ENCODE assay signal across 8 mouse cellular contexts in the genomic region with DNA sequence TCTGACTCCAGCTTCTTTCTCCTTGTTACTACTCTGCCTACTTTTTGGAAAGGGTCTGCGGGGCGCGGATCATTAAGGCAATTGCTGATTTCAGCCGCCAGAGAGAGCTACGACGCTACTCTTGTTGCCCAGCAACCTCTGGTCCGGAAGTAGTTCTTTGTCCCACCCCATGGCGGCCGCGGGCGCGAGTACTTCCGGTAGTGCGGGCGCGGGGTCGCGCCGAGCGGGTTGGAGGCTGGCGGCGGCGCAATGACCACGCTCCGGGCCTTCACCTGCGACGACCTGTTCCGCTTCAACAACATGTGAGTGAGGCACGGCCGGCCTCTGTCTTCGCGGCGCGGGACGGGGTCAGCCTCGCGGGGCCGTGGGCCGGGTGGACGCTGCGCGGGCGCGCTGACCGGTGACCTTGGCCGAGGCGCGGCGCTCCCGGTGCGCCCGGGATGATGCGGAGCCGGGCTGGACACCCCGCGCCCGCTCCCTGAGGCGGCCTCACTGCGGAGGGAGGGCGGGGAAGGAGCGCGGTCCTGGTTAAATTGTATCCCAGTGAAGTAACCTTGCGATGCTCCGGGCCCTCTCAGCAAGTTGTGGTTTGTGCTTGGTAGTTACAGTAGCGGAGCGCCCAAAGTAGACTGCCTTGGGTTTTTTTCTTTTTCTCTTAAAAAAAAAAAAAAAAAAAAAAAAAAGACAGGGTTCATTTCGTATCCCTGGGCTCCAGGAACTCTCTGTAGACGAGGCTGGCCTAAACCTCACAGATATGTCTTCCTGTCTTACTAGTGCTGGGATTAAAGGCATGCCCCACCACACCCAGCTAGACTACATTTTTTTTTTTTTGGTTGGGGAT. TPM values are rescaled to one million over a fixed set of nuclear protein-coding genes. Genes with fewer than 3 reads are reported as not detected.
DNase-seq lines count a peak whose midpoint lies in the region; ATAC-seq and TF ChIP-seq lines count a peak whose summit lies in the region.

No protein-coding gene starts in this region.

- peaks cover 50% of the 10 kb centered on the region for H3K79me2 ChIP-seq in macrophage (ENCODE audit: inconsistent target)

- H3K27me3 ChIP-seq in hindbrain, postnatal 0 days (ENCODE audit: insufficient read depth, low read length) = no peaks in the 10 kb centered on the region

- H3K4me1 ChIP-seq in hindbrain, postnatal 0 days (ENCODE audit: insufficient read depth, low read length) = peaks cover 9% of the 10 kb centered on the region

- peak overlapping the region; percentile 91 for H3K4me3 ChIP-seq in gastrocnemius, adult 2 months
- peak overlapping the region; percentile 97 for H3K4me3 ChIP-seq in hindbrain, postnatal 0 days (ENCODE audit: low read length)
- peak overlapping the region; percentile 97 for H3K4me3 ChIP-seq in left cerebral cortex, adult 2 months
- H3K4me3 ChIP-seq in macrophage (ENCODE audit: inconsistent target) = peak overlapping the region; percentile 72

- H3K36me3 ChIP-seq in hindbrain, postnatal 0 days (ENCODE audit: insufficient read depth, low read length) = no peaks in the 10 kb centered on the region
- H3K36me3 ChIP-seq in macrophage (ENCODE audit: inconsistent target) = peaks cover 5% of the 10 kb centered on the region; the same call in 1 of the 2 replicates

- intact Hi-C loops in gastrocnemius, adult 2 months (cut with DNase I) = no loop called here
- intact Hi-C loops in left cerebral cortex, adult 2 months (cut with DNase I) = loop anchor here (1.0 to 5.0 kb wide), 2 partner anchors 41 to 204 kb away; no protein-coding TSS in a partner anchor

- peak; percentile 88 for ATAC-seq in activated CD4-positive, CD25-positive, alpha-beta regulatory T cell, adult 4 months
- peak; percentile 98 for ATAC-seq in common myeloid progenitor, adult 5-6 weeks (replicated peaks; ENCODE audit: low read depth, poor library complexity, severe bottlenecking)
- ATAC-seq in hindbrain, postnatal 0 days = peak; percentile 97

- H3K4me2 ChIP-seq in hindbrain, postnatal 0 days (ENCODE audit: low read depth, low read length) = peak overlapping the region; percentile 70

- no peaks in the 10 kb centered on the region for H3K9me3 ChIP-seq in hindbrain, postnatal 0 days (ENCODE audit: low read length)

- peak; percentile 67 for TF ChIP-seq CTCF in gastrocnemius, adult 2 months (IDR thresholded peaks at IDR 0.05)
- peak; percentile 72 for TF ChIP-seq CTCF in hindbrain, postnatal 0 days (IDR thresholded peaks at IDR 0.05; ENCODE audit: low read depth)
- TF ChIP-seq CTCF in left cerebral cortex, adult 2 months (IDR thresholded peaks at IDR 0.05) = peak; percentile 75

- peak; percentile 93 for DNase-seq in gastrocnemius, adult 2 months
- peak; percentile 96 for DNase-seq in hindbrain, postnatal 0 days (ENCODE audit: low spot score)
- DNase-seq in left cerebral cortex, adult 2 months (ENCODE audit: extremely low spot score in 1 of 2, low spot score in 2 of 2) = peak; percentile 91 to 94
- DNase-seq in retina, postnatal 7 days (ENCODE audit: low read depth, low spot score) = peak; percentile 83
- peak; percentile 80 to 83 for DNase-seq in urinary bladder, adult 18-20 months (ENCODE audit: low spot score in 2 of 2)

- WGBS in hindbrain, postnatal 0 days = under 1% methylated on average over 68 of the region's 68 CpGs
- WGBS in macrophage (ENCODE audit: missing documents) = 0% methylated on average over 67 of the region's 68 CpGs

- peak overlapping the region; percentile 97 for H3K27ac ChIP-seq in gastrocnemius, adult 2 months
- H3K27ac ChIP-seq in hindbrain, postnatal 0 days = peak overlapping the region; percentile 86; the same call in 1 of the 2 replicates
- peak overlapping the region; percentile 91 for H3K27ac ChIP-seq in left cerebral cortex, adult 2 months
- H3K27ac ChIP-seq in macrophage = peak overlapping the region; percentile 82

- H3K9ac ChIP-seq in hindbrain, postnatal 0 days (replicated peaks; ENCODE audit: low read length) = peak overlapping the region; percentile 86

RNA-seq across cellular contexts. Expression of a gene that starts 1.4 kb away (rescaled TPM):
- polyA plus RNA-seq in activated CD4-positive, CD25-positive, alpha-beta regulatory T cell, adult 4 months (2017; shearing (Covaris generic)) = 100 to 1,000 TPM; 124 to 131 TPM
- total RNA-seq in common myeloid progenitor, adult 5-6 weeks (2017) = 69.9 and 75.7 TPM in 2 replicates
- total RNA-seq in gastrocnemius, adult 2 months (2021) = 10 to 100 TPM; 53.5 to 69.1 TPM
- 104 and 105 TPM in 2 replicates for total RNA-seq in hindbrain, postnatal 0 days (2014; rRNA removed)
- 166 and 168 TPM in 2 replicates for polyA plus RNA-seq in hindbrain, postnatal 0 days (2015; fragmentation: Nextera tagmentation; extraction: Ambion mirVana)
- total RNA-seq in left cerebral cortex, adult 2 months (2021) = 10 to 100 TPM; 71.8 to 80.8 TPM
- 100 to 1,000 TPM in 21 of 26 experiments, 10 to 100 TPM in 5; 43.5 to 281 (median 153) TPM for total RNA-seq in macrophage (2018; cell fraction: chromatin; rRNA removed)
- 10 to 100 TPM; 62.8 to 89.3 (median 71.5) TPM for total RNA-seq in macrophage (2018; cell fraction: cytosol; rRNA removed)
- total RNA-seq in macrophage (2018; cell fraction: nucleus; rRNA removed) = 100 to 1,000 TPM in 15 of 26 experiments, 10 to 100 TPM in 11; 41.0 to 277 (median 102) TPM
- polyA plus RNA-seq in macrophage (2018) = 73.2 to 165 TPM (median 79.1 TPM) in 3 replicates

RNA-seq across cellular contexts. Expression of a gene that starts 31.3 kb away (rescaled TPM):
- polyA plus RNA-seq in activated CD4-positive, CD25-positive, alpha-beta regulatory T cell, adult 4 months (2017; shearing (Covaris generic)) = not detected
- 0.34 TPM in 1 of 2 replicates, not detected in the other for total RNA-seq in common myeloid progenitor, adult 5-6 weeks (2017)
- not detected for total RNA-seq in gastrocnemius, adult 2 months (2021)
- 2.6 and 4.1 TPM in 2 replicates for total RNA-seq in hindbrain, postnatal 0 days (2014; rRNA removed)
- polyA plus RNA-seq in hindbrain, postnatal 0 days (2015; fragmentation: Nextera tagmentation; extraction: Ambion mirVana) = 3.7 and 5.4 TPM in 2 replicates
- total RNA-seq in left cerebral cortex, adult 2 months (2021) = 1 to 10 TPM; 3.5 to 3.6 TPM
- 1 to 10 TPM in 1 of 26 experiments, under 1 TPM in 5, not detected in 20; 0.34 to 4.3 (median 0.80) TPM for total RNA-seq in macrophage (2018; cell fraction: chromatin; rRNA removed)
- under 1 TPM in 8 of 26 experiments, not detected in 18; 0.04 to 0.22 (median 0.12) TPM for total RNA-seq in macrophage (2018; cell fraction: cytosol; rRNA removed)
- total RNA-seq in macrophage (2018; cell fraction: nucleus; rRNA removed) = under 1 TPM in 5 of 26 experiments, not detected in 21; 0.20 to 0.60 (median 0.26) TPM
- not detected in 3 replicates for polyA plus RNA-seq in macrophage (2018)

RNA-seq across cellular contexts. Expression of a gene that starts 31.5 kb away (rescaled TPM):
- polyA plus RNA-seq in activated CD4-positive, CD25-positive, alpha-beta regulatory T cell, adult 4 months (2017; shearing (Covaris generic)) = 10 to 100 TPM; 53.1 to 55.4 TPM
- total RNA-seq in common myeloid progenitor, adult 5-6 weeks (2017) = 56.3 and 78.7 TPM in 2 replicates
- total RNA-seq in gastrocnemius, adult 2 months (2021) = 10 to 100 TPM; 13.3 to 18.0 TPM
- total RNA-seq in hindbrain, postnatal 0 days (2014; rRNA removed) = 12.3 and 14.6 TPM in 2 replicates
- 15.1 and 19.6 TPM in 2 replicates for polyA plus RNA-seq in hindbrain, postnatal 0 days (2015; fragmentation: Nextera tagmentation; extraction: Ambion mirVana)
- 10 to 100 TPM; 20.6 to 21.1 TPM for total RNA-seq in left cerebral cortex, adult 2 months (2021)
- 10 to 100 TPM; 19.3 to 58.5 (median 39.1) TPM for total RNA-seq in macrophage (2018; cell fraction: chromatin; rRNA removed)
- 10 to 100 TPM; 15.9 to 25.2 (median 19.1) TPM for total RNA-seq in macrophage (2018; cell fraction: cytosol; rRNA removed)
- total RNA-seq in macrophage (2018; cell fraction: nucleus; rRNA removed) = 10 to 100 TPM; 18.4 to 42.8 (median 24.8) TPM
- polyA plus RNA-seq in macrophage (2018) = 19.4 to 21.5 TPM (median 19.6 TPM) in 3 replicates

Comparison
In these comparisons a context has a peak if more than half of its experiments do, and no peak if none do; other contexts are left out.
1. Peak in every context shown above with its lines: DNase-seq, ATAC-seq, H3K4me3 ChIP-seq and H3K27ac ChIP-seq.